Mouse (Mus musculus): ENCODE results near the gene Ifna4. TPM values are rescaled to one million over a fixed set of nuclear protein-coding genes. Genes with fewer than 3 reads are reported as not detected.
A peak's percentile ranks its signal among the peaks of the same experiment; 100 is the strongest.
"Not testable (repeated sequence)": the region's sequence is repeated elsewhere in the genome, so short reads cannot be mapped to it uniquely, and the experiment has no call there.

Ifna4 gene
- total RNA-seq (2021), result not detected
- long read RNA-seq, experiment 1, result 0 reads
- long read RNA-seq, experiment 2, result 0 reads

GRCm38 (mm10) chr4:88841438-88841911 lies at the start of gene Ifna4:
Gene Ifna4 (plus strand): TSS chr4:88841861.
- no peak for DNase-seq

GRCm38 (mm10) chr4:88793936-88794675 lies 47.6 kb upstream of the Ifna4 start, which contains the start of gene Gm13275:
Gene Gm13275 (plus strand): TSS chr4:88794487.
- DNase-seq, result peak; percentile 71 to 94

GRCm38 (mm10) chr4:88797097-88797496 lies 44.6 kb upstream of the Ifna4 start, which contains the start of gene Gm13279:
Gene Gm13279 (plus strand): TSS chr4:88797397.
- not testable (repeated sequence) for DNase-seq

- not testable (repeated sequence) for DNase-seq
Observed at GRCm38 (mm10) chr4:88799365-88799764, 42.3 kb upstream of the Ifna4 start, which contains the start of gene Gm13285. Gene Gm13285 (plus strand): TSS chr4:88799665.

GRCm38 (mm10) chr4:88802954-88803353 lies 38.7 kb upstream of the Ifna4 start, which contains the start of gene Gm13287:
Gene Gm13287 (plus strand): TSS chr4:88803254.
- DNase-seq, result not testable (repeated sequence)

GRCm38 (mm10) chr4:88805231-88805630 lies 36.4 kb upstream of the Ifna4 start, which contains the start of gene Gm13288:
Gene Gm13288 (plus strand): TSS chr4:88805531.
- not testable (repeated sequence) for DNase-seq

- DNase-seq, result peak; percentile 18 to 44
Observed at GRCm38 (mm10) chr4:88805761-88806160, 35.9 kb upstream of the Ifna4 start.

- no peak for DNase-seq
Observed at GRCm38 (mm10) chr4:88815928-88816327, 25.7 kb upstream of the Ifna4 start, which contains the start of gene Ifna7. Gene Ifna7 (plus strand): TSS chr4:88816228.

- DNase-seq, result no peak
Observed at GRCm38 (mm10) chr4:88819659-88820058, 22.0 kb upstream of the Ifna4 start, which contains the start of gene Ifna11. Gene Ifna11 (plus strand): TSS chr4:88819959.

- DNase-seq, result peak in 1 of 2 experiments; percentile 25
Observed at GRCm38 (mm10) chr4:88822995-88823394, 18.7 kb upstream of the Ifna4 start.

- not testable (repeated sequence) for DNase-seq
Observed at GRCm38 (mm10) chr4:88827116-88827515, 14.5 kb upstream of the Ifna4 start, which contains the start of gene Ifna6. Gene Ifna6 (plus strand): TSS chr4:88827416.

GRCm38 (mm10) chr4:88830523-88830922 lies 11.1 kb upstream of the Ifna4 start:
- DNase-seq, result peak in 1 of 2 experiments; percentile 53

- not testable (repeated sequence) for DNase-seq
Observed at GRCm38 (mm10) chr4:88835225-88835624, 6.4 kb upstream of the Ifna4 start, which contains the start of gene Ifna5. Gene Ifna5 (plus strand): TSS chr4:88835525.

- DNase-seq, result peak in 1 of 2 experiments; percentile 26
Observed at GRCm38 (mm10) chr4:88838828-88839227, 2.8 kb upstream of the Ifna4 start.

- DNase-seq, result no peak
Observed at GRCm38 (mm10) chr4:88840058-88840457, 1.6 kb upstream of the Ifna4 start.

GRCm38 (mm10) chr4:88845334-88845733 lies 3.7 kb downstream of the Ifna4 start:
- DNase-seq, result no peak

GRCm38 (mm10) chr4:88849698-88850097 lies 8.0 kb downstream of the Ifna4 start, which contains the start of gene Ifna1:
Gene Ifna1 (plus strand): TSS chr4:88850087.
- DNase-seq, result no peak

- DNase-seq, result no peak
Observed at GRCm38 (mm10) chr4:88851026-88851763, 9.5 kb downstream of the Ifna4 start.

- DNase-seq, result no peak
Observed at GRCm38 (mm10) chr4:88859214-88859613, 17.6 kb downstream of the Ifna4 start.

GRCm38 (mm10) chr4:88863309-88863708 lies 21.6 kb downstream of the Ifna4 start:
- no peak for DNase-seq

GRCm38 (mm10) chr4:88864599-88864998 lies 22.9 kb downstream of the Ifna4 start:
- peak; percentile 19 to 32 for DNase-seq

- DNase-seq, result peak in 1 of 2 experiments; percentile 18
Observed at GRCm38 (mm10) chr4:88865011-88865569, 23.4 kb downstream of the Ifna4 start.

All from heart, adult 18-20 months (tissue).